Mouse (Mus musculus) bone marrow macrophage, adult 2 months (primary cell): ENCODE results near the gene Dnajb8.

Source experiments
- CTCF ChIP-seq: IDR thresholded peaks from 2 replicates; pipeline ENCODE4 v1.5.1; 2012; ENCODE audit warnings: low read depth, mild to moderate bottlenecking, low read length, moderate library complexity
- POLR2A ChIP-seq: IDR thresholded peaks from 2 replicates; pipeline ENCODE4 v1.6.1; 2012; ENCODE audit warnings: mild to moderate bottlenecking, low read depth, low read length, borderline replicate concordance

- TF ChIP-seq CTCF (no peak), POLR2A (no peak)
Observed at GRCm38 (mm10) chr6:88301234-88301633, 79.2 kb downstream of the Dnajb8 start.
